Mouse (Mus musculus) lung, embryonic 16.5 days (tissue): ENCODE measurements around the gene Urgcp. TPM values are rescaled to one million over a fixed set of nuclear protein-coding genes. Genes with fewer than 3 reads are reported as not detected.

Source experiments
- ATAC-seq: fragments of 200-750 bp; cut with Nextera tagmentation; 2 replicates; pipeline ENCODE4 v1.8.0; 2017; ENCODE audit warnings: low read depth, mild to moderate bottlenecking, moderate library complexity
- H3K27ac ChIP-seq: fragments of 300-500 bp; sonication (generic); 2 replicates; pipeline ENCODE4 v1.5.1; 2014; ENCODE audit warnings: mild to moderate bottlenecking, control low read depth, low read length
- H3K27me3 ChIP-seq: fragments of 300-500 bp; sonication (generic); 2 replicates; pipeline ENCODE4 v1.6.1; 2014; ENCODE audit warnings: low read depth, low read length, mixed read lengths; ENCODE audit not compliant: control insufficient read depth, insufficient read depth
- H3K36me3 ChIP-seq: fragments of 300-500 bp; sonication (generic); 2 replicates; pipeline ENCODE4 v1.6.1; 2014; ENCODE audit warnings: low read length; ENCODE audit not compliant: control insufficient read depth, insufficient read depth
- H3K4me1 ChIP-seq: fragments of 300-500 bp; sonication (generic); replicated peaks from 2 replicates; pipeline ENCODE4 v1.6.1; 2014; ENCODE audit warnings: low read length, mixed read lengths; ENCODE audit not compliant: control insufficient read depth, insufficient read depth
- H3K4me2 ChIP-seq: fragments of 300-500 bp; sonication (generic); 2 replicates; pipeline ENCODE4 v1.6.1; 2014; ENCODE audit warnings: low read depth, low read length, control low read depth
- H3K4me3 ChIP-seq: fragments of 300-500 bp; sonication (generic); 2 replicates; pipeline ENCODE4 v1.5.1; 2014; ENCODE audit warnings: mild to moderate bottlenecking, low read length, control low read depth
- H3K9ac ChIP-seq: fragments of 300-500 bp; sonication (generic); 2 replicates; pipeline ENCODE4 v1.6.1; 2014; ENCODE audit warnings: low read length, control low read depth
- H3K9me3 ChIP-seq: fragments of 300-500 bp; sonication (generic); 2 replicates; pipeline ENCODE4 v1.6.1; 2016; ENCODE audit warnings: low read length; ENCODE audit not compliant: control insufficient read depth
- WGBS: fragments of 180-500 bp; shearing (Covaris S2); extraction: QIAGEN DNeasy Blood & Tissue Kit; methylation state at CpG from one replicate; pipeline ENCODE4 v1.1.7; 2014; 5-methylcytosine and 5-hydroxymethylcytosine counted together
- polyA plus RNA-seq: library from polyadenylated mRNA; unstranded; fragments of >200 nt; fragmentation: Nextera tagmentation; extraction: Ambion mirVana; gene quantifications from 2 replicates; pipeline ENCODE4 v1.2.1, GENCODE M21; 2015

Urgcp gene
- polyA plus RNA-seq, 1 experiment from 2014 or later = 26.0 TPM

DNA sequence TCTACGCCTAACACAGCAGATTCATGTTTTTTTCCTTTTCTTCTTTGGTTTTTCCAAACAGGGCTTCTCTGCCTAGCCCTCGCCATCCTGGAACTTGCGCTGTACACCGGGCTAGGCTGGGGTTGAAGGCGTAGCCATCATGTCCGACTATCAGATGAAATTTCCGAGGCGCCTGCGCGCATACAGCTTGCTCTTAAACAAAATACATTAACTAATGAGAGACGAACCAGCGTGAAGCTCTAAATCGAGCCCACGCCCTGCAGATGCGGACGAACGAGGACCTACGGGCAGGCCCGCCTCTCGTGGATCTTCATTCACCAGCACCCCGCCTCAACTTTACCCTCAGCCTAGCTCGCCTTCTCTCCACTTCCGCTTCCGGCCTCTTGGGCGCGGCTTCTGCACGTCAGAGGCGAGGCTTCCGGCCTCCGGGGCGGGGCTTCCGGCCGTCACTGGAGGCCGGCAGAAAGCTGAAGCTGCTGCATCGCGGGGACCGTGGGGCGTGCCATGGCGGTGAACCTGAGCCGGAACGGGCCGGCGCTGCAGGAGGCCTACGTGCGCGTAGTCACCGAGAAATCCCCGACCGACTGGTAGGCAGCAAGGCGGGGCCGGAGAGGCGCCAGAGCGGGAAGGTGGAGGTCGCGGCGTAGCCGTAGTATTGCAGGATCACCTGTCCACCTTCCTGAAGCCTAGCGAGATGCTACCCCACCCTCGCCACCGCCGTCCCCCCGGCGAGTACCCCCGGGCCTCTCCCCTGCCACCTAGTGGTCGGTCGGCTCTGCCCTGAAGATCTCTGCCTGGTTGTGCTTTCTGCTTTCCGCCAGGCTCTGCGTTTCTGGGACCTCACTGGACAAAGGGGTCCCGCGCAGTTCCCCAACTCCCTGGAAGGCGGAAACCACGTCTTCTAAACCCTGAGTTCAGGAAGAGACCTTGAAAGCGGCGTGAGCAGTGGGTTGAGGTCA, 26.2 kb upstream of the Urgcp start, which contains the start of gene Dbnl:
Gene Dbnl, plus strand, starts transcription at position 433 of the 959 bp plus-strand sequence.
- Histone ChIP-seq H3K9me3 (no peaks in the 10 kb centered on the region), H3K9ac (peak within 1 kb of the TSS; percentile 83), H3K27me3 (no peaks in the 10 kb centered on the region), H3K27ac (peak within 1 kb of the TSS; percentile 86), H3K4me3 (peak within 1 kb of the TSS; percentile 76), H3K4me1 (peaks cover 12% of the 10 kb centered on the region), H3K4me2 (peak within 1 kb of the TSS; percentile 86), H3K36me3 (peaks cover 10% of the 10 kb centered on the region)
- under 1% methylated on average over 70 of the region's 74 CpGs for WGBS
- ATAC-seq = peak; percentile 96

GRCm38 (mm10) chr11:5787671-5788055, 25.5 kb upstream of the Urgcp start:
- peak overlapping the region; percentile 86 for H3K27ac ChIP-seq
- peaks cover 10% of the 10 kb centered on the region for H3K36me3 ChIP-seq
- WGBS = 34% methylated on average over 8 of the region's 8 CpGs
- H3K27me3 ChIP-seq = no peaks in the 10 kb centered on the region
- ATAC-seq = no peak
- peak overlapping the region; percentile 76 for H3K4me3 ChIP-seq
- peak overlapping the region; percentile 86 for H3K4me2 ChIP-seq
- peak overlapping the region; percentile 83 for H3K9ac ChIP-seq
- no peaks in the 10 kb centered on the region for H3K9me3 ChIP-seq
- H3K4me1 ChIP-seq = peaks cover 12% of the 10 kb centered on the region

DNA sequence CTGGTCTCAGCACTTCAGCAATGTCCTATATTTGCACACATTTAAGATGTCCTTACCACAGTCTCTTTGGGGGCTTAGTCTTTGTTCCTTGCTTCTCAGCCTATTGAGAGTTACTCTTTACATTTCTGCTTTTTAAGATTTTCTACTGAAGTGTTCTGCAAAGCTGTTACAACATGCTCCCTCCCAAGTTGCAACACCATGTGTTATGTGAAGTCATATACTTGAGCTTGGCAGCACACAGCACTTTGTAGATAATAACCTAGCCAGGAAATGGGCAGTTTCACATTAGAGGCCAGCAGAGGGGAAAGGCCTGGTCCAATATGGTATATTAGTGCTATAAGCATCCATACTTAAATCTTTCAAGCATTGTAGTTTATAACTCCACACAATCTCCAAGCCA, 23.6 kb upstream of the Urgcp start:
- Histone ChIP-seq H3K36me3 (no peaks in the 10 kb centered on the region), H3K27ac (no peak overlapping the region), H3K4me1 (peaks cover 12% of the 10 kb centered on the region), H3K27me3 (no peaks in the 10 kb centered on the region), H3K4me3 (no peak overlapping the region), H3K9me3 (no peaks in the 10 kb centered on the region), H3K9ac (no peak overlapping the region), H3K4me2 (no peak overlapping the region)
- no peak for ATAC-seq

DNA sequence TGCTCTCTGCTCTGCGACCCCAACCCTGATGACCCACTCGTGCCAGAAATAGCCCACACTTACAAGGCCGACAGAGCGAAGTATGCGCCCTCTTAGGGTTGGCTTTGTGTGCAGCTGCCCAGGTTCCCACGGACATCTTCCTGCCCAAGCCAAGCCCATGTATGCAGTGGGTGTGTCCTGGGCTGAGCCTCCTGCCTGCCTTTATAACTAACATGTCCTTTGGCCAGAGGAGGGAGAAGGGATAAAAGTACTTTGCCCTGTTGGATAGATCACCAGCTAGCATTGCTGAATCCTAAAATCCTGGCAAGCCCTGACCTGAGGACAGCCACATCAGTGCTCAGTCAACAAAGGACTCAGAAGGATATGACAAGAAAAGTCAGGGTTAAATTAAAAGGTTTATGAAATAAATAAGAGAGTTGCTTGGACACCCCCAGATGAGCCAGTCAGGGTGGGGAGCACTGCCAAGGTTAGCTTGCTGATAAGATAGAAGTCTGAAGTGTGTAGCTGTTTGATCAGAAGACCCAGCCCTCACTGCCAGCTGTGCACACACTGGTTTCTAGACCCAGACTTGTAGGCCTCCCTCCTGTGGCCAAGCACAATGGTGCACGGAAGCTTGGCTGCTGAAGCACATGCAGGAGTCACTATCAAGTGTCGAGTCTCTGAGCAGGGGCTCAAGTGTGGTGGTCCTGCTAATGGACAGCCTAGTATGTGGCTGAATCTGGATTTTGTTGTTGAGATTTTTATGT, 20.2 kb upstream of the Urgcp start:
- Histone ChIP-seq H3K36me3 (no peaks in the 10 kb centered on the region), H3K9ac (no peak overlapping the region), H3K4me2 (no peak overlapping the region), H3K27ac (no peak overlapping the region), H3K9me3 (no peaks in the 10 kb centered on the region), H3K27me3 (no peaks in the 10 kb centered on the region), H3K4me1 (peaks cover 6% of the 10 kb centered on the region), H3K4me3 (no peak overlapping the region)
- WGBS = 56% methylated on average over 8 of the region's 8 CpGs
- no peak for ATAC-seq

GRCm38 (mm10) chr11:5780035-5780499, 17.9 kb upstream of the Urgcp start:
- no peak for ATAC-seq

GRCm38 (mm10) chr11:5778481-5778880, 16.3 kb upstream of the Urgcp start:
- H3K27me3 ChIP-seq = no peaks in the 10 kb centered on the region
- H3K9me3 ChIP-seq = no peaks in the 10 kb centered on the region
- H3K36me3 ChIP-seq = no peaks in the 10 kb centered on the region
- H3K9ac ChIP-seq = no peak overlapping the region
- H3K4me3 ChIP-seq = no peak overlapping the region
- no peak overlapping the region for H3K27ac ChIP-seq
- WGBS = 72% methylated on average over 2 of the region's 2 CpGs
- H3K4me2 ChIP-seq = no peak overlapping the region
- ATAC-seq = no peak
- no peaks in the 10 kb centered on the region for H3K4me1 ChIP-seq

More at GRCm38 (mm10) chr11:5780035-5780499, 17.9 kb upstream of the Urgcp start:
- Histone ChIP-seq H3K27me3 (no peaks in the 10 kb centered on the region), H3K27ac (no peak overlapping the region), H3K9ac (no peak overlapping the region), H3K4me3 (no peak overlapping the region), H3K9me3 (no peaks in the 10 kb centered on the region), H3K4me1 (no peaks in the 10 kb centered on the region), H3K36me3 (no peaks in the 10 kb centered on the region), H3K4me2 (no peak overlapping the region)
- WGBS = 87% methylated on average over 6 of the region's 6 CpGs

DNA sequence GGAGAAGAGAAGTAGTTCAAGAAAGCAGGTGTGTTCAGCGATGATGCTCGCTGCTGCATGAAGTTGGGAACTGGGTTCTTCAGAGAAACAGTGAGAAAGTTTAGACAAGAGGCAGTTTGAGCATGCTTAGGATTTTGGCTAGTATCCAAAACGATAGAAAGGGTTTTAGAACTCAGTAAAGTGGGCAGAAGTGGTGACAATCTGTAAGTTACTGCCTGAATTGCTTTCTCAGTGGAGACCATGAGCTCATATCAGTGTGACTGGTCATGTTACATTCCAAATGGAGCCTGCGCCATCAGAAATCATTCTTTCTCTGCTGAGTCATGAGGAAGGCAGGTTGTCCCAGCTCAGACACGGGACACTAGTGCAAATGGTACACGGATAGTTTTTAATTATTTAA, 3.8 kb upstream of the Urgcp start:
- no peak for ATAC-seq
- Histone ChIP-seq H3K4me1 (no peaks in the 10 kb centered on the region; the same call in 1 of the 2 replicates), H3K36me3 (0 out of 2 replicates have a peak, but pooled peaks cover 3% of the 10 kb centered on the region), H3K4me3 (no peak overlapping the region), H3K27ac (no peak overlapping the region), H3K27me3 (no peaks in the 10 kb centered on the region), H3K4me2 (no peak overlapping the region), H3K9me3 (no peaks in the 10 kb centered on the region), H3K9ac (no peak overlapping the region)
- WGBS = 67% methylated on average over 6 of the region's 6 CpGs

- Histone ChIP-seq H3K27ac (peak overlapping the region; percentile 97), H3K9ac (peak overlapping the region; percentile 94), H3K4me3 (peak overlapping the region; percentile 87), H3K9me3 (no peaks in the 10 kb centered on the region), H3K36me3 (0 out of 2 replicates have a peak, but pooled peaks cover 2% of the 10 kb centered on the region), H3K4me1 (peaks cover 3% of the 10 kb centered on the region), H3K27me3 (no peaks in the 10 kb centered on the region), H3K4me2 (peak overlapping the region; percentile 85)
- WGBS = 13% methylated on average over 6 of the region's 6 CpGs
- peak; percentile 25; the same call in 1 of the 2 replicates for ATAC-seq
Observed at GRCm38 (mm10) chr11:5762633-5762982, 432 bp upstream of the Urgcp start.

DNA sequence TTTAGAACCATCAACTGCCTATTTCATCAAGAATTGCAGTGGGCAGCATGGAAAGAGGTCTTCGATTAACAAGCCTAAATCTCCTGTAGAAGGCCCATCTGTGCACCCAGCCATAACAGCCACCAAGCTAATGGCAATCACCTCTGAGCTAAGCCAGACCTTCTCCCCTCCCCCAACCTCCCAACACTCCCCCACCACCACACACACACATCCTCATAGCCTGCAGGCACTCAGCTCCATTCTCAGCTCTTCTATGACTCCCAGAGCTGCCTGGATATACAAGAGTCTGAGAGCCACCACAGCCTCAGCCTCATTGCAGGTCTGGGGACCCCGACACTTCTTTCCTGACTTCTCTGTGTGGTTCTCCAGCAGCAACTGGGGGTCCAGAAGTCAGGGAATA, 8.4 kb downstream of the Urgcp start:
- no peak overlapping the region for H3K4me3 ChIP-seq
- 92% methylated on average over 2 of the region's 2 CpGs for WGBS
- H3K9me3 ChIP-seq = peaks cover 9% of the 10 kb centered on the region
- no peak overlapping the region for H3K27ac ChIP-seq
- no peak overlapping the region for H3K9ac ChIP-seq
- no peak overlapping the region for H3K4me2 ChIP-seq
- H3K27me3 ChIP-seq = no peaks in the 10 kb centered on the region
- ATAC-seq = no peak
- H3K4me1 ChIP-seq = no peaks in the 10 kb centered on the region
- 0 out of 2 replicates have a peak, but pooled peaks cover 7% of the 10 kb centered on the region for H3K36me3 ChIP-seq
